Mouse (Mus musculus) granulocyte monocyte progenitor cell, adult 5-6 weeks (primary cell): ENCODE data around the gene Neb. TPM values are rescaled to one million over a fixed set of nuclear protein-coding genes. Genes with fewer than 3 reads are reported as not detected.

Experiments
- ATAC-seq: replicated peaks from 2 replicates; pipeline ENCODE4 v1.8.0; 2016; ENCODE audit warnings: mild to moderate bottlenecking, moderate TSS enrichment, inconsistent platforms; ENCODE audit not compliant: poor library complexity, severe bottlenecking
- total RNA-seq, 2 experiments: library from RNA; stranded (forward) in 1 of 2; stranded (reverse) in 1 of 2; fragments of 200-712, 200-1000 nt in 1 of 2; fragments of >200 nt in 1 of 2; fragmentation: Nextera tagmentation in 1 of 2; gene quantifications; 2 replicates each; pipeline ENCODE4 v1.2.3; 2014 to 2017

Neb gene
- total RNA-seq, 2 experiments from 2014 or later, result 0.10 TPM; not detected in 1

- ATAC-seq, result peak; percentile 64
Observed at GRCm38 (mm10) chr2:52315737-52316136, 62.5 kb downstream of the Neb start.

- ATAC-seq, result peak; percentile 60
Observed at GRCm38 (mm10) chr2:52314922-52315730, 63.1 kb downstream of the Neb start.

- ATAC-seq, result no peak
Observed at GRCm38 (mm10) chr2:52310757-52311156, 67.5 kb downstream of the Neb start.

GRCm38 (mm10) chr2:52306635-52307034, 71.6 kb downstream of the Neb start:
- ATAC-seq, result no peak

- no peak for ATAC-seq
Observed at GRCm38 (mm10) chr2:52304554-52304953, 73.7 kb downstream of the Neb start.

- no peak for ATAC-seq
Observed at GRCm38 (mm10) chr2:52303405-52303804, 74.9 kb downstream of the Neb start.

GRCm38 (mm10) chr2:52297969-52298368, 80.3 kb downstream of the Neb start:
- peak; percentile 58 for ATAC-seq

GRCm38 (mm10) chr2:52296779-52297178, 81.5 kb downstream of the Neb start:
- ATAC-seq, result peak; percentile 85

GRCm38 (mm10) chr2:52287436-52287835, 90.8 kb downstream of the Neb start:
- ATAC-seq, result peak; percentile 81

- no peak for ATAC-seq
Observed at GRCm38 (mm10) chr2:52286421-52286820, 91.9 kb downstream of the Neb start.

GRCm38 (mm10) chr2:52272146-52272545, 106.1 kb downstream of the Neb start:
- no peak for ATAC-seq

- no peak for ATAC-seq
Observed at GRCm38 (mm10) chr2:52270911-52271310, 107.4 kb downstream of the Neb start.

GRCm38 (mm10) chr2:52262149-52262548, 116.1 kb downstream of the Neb start:
- ATAC-seq, result peak; percentile 59

GRCm38 (mm10) chr2:52252037-52252436, 126.2 kb downstream of the Neb start:
- ATAC-seq, result peak; percentile 95

- no peak for ATAC-seq
Observed at GRCm38 (mm10) chr2:52248316-52248826, 129.9 kb downstream of the Neb start.

- no peak for ATAC-seq
Observed at GRCm38 (mm10) chr2:52245091-52245490, 133.2 kb downstream of the Neb start.

- no peak for ATAC-seq
Observed at GRCm38 (mm10) chr2:52242691-52243090, 135.6 kb downstream of the Neb start.

GRCm38 (mm10) chr2:52237892-52238291, 140.4 kb downstream of the Neb start:
- ATAC-seq, result no peak

- ATAC-seq, result no peak
Observed at GRCm38 (mm10) chr2:52227584-52227983, 150.7 kb downstream of the Neb start.

- no peak for ATAC-seq
Observed at GRCm38 (mm10) chr2:52224366-52224765, 153.9 kb downstream of the Neb start.

GRCm38 (mm10) chr2:52220074-52220473, 158.2 kb downstream of the Neb start:
- peak; percentile 78 for ATAC-seq

GRCm38 (mm10) chr2:52215945-52216344, 162.3 kb downstream of the Neb start:
- ATAC-seq, result 0 out of 2 replicates have a peak, but pooled peaks have one; percentile 17
